Mouse (Mus musculus): ENCODE measurements at regions not wholly inside any gene's neighbourhood (a gene's known extent, or its start where the extent isn't known, plus 50 kb on each side); places are given as distances from the start of the nearest gene placed in this dataset.
"Not testable (repeated sequence)": the region's sequence is repeated elsewhere in the genome, so short reads cannot be mapped to it uniquely, and the experiment has no call there.

GRCm38 (mm10) chr14:52580319-52580718 is 84.8 kb upstream of the Olfr1507 start:
- DNase-seq (ENCODE audit: low read depth) = no peak

- no peak for DNase-seq (ENCODE audit: low read depth)
These were observed 71.4 kb upstream of the Olfr1507 start for GRCm38 (mm10) chr14:52566920-52567319.

GRCm38 (mm10) chr14:52565606-52566005 is 70.1 kb upstream of the Olfr1507 start:
- no peak for DNase-seq (ENCODE audit: low read depth)

GRCm38 (mm10) chr14:52556340-52556739 is 60.8 kb upstream of the Olfr1507 start:
- DNase-seq (ENCODE audit: low read depth) = not testable (repeated sequence)

- no peak for DNase-seq (ENCODE audit: low read depth)
These were observed 57.9 kb upstream of the Olfr1507 start for GRCm38 (mm10) chr14:52553399-52553798.

GRCm38 (mm10) chr14:52547933-52548332 is 52.4 kb upstream of the Olfr1507 start:
- DNase-seq (ENCODE audit: low read depth) = no peak

All from fibroblast of lung, adult 2 months (primary cell).